Mouse (Mus musculus): Measurements from ENCODE around the gene Tshz2. TPM values are rescaled to one million over a fixed set of nuclear protein-coding genes. Genes with fewer than 3 reads are reported as not detected.
"Not testable (repeated sequence)": the region's sequence is repeated elsewhere in the genome, so short reads cannot be mapped to it uniquely, and the experiment has no call there.

Gene Tshz2
- polyA plus RNA-seq, 1 experiment from 2014 or later = 0.70 TPM

DNA sequence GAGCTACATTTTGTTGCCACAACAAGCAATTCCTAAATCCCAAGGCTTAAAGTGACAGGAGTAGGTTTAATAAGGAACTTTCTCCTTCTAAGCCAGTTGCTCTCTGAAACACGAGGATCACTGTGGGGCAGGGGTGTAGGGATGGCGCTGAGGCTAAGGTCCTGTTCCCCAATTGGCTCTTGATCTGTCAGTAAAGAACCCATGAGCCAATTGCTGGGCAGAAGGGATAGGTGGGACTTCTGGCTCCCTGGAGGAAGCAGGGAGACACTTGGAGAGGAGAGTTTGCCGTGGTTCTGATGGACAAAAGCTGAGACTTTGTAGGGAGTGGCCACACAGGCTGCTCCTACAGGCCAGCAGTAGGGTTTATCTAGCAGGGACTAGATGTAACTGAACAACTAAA lies 128.9 kb downstream of the Tshz2 start:
- no peaks in the 10 kb centered on the region for H3K9me3 ChIP-seq (replicated peaks)
- H3K36me3 ChIP-seq (replicated peaks) = no peaks in the 10 kb centered on the region
- H3K4me3 ChIP-seq (replicated peaks) = no peak overlapping the region
- 0 out of 2 replicates have a peak, but pooled peaks cover 4% of the 10 kb centered on the region for H3K4me1 ChIP-seq (replicated peaks)
- 43% methylated on average over 3 of the region's 3 CpGs for WGBS (ENCODE audit: insufficient replicate concordance)
- H3K27me3 ChIP-seq = no peaks in the 10 kb centered on the region
- no peak overlapping the region for H3K27ac ChIP-seq (replicated peaks)
- no peak overlapping the region for H3K9ac ChIP-seq
- ATAC-seq (ENCODE audit: insufficient read depth) = no peak
- no peak overlapping the region for H3K4me2 ChIP-seq

DNA sequence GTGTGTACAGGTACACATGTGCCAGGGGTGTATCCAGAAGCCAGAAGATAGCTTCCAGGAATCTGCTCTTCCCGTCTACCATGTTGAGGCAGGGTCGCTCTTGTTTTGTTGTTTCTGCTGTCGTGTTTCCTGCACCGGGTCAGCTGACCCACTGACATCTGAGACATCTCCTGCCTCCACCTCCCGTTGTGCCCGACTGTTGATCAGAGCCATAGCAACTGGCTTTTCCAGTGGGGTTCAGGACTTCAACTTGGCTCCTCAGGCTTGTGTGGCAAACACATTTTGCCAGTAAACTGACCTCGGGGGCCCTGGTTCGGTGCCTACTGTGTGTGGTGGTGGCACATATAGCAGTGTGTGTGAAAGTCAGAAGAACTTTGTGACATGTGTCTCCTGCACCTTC lies 129.5 kb downstream of the Tshz2 start:
- Histone ChIP-seq H3K27me3 (no peaks in the 10 kb centered on the region), H3K4me1 (replicated peaks) (0 out of 2 replicates have a peak, but pooled peaks cover 9% of the 10 kb centered on the region), H3K27ac (replicated peaks) (no peak overlapping the region), H3K9me3 (replicated peaks) (no peaks in the 10 kb centered on the region), H3K4me3 (replicated peaks) (no peak overlapping the region), H3K9ac (no peak overlapping the region), H3K4me2 (no peak overlapping the region), H3K36me3 (replicated peaks) (no peaks in the 10 kb centered on the region)
- ATAC-seq (ENCODE audit: insufficient read depth) = no peak
- 75% methylated on average over 8 of the region's 8 CpGs for WGBS (ENCODE audit: insufficient replicate concordance)

DNA sequence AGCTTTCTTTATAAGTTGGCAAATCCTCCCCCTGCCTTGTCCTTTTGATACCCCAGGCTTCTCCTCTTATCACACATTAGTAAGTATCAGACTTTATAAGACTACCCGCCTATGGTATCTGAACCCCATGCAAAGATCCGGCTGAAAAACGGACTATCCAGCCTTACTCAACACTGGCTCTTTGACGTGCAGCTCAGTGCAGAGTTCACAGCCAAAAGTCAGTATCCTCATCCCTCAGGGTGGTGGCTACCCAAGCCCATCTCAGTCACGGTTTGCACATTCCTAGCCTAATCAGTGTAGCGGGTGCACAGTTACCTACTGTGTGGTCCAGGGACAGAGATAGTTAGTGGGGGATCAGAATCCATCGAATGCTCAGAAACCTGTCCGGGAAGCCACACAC lies 130.9 kb downstream of the Tshz2 start:
- no peak overlapping the region for H3K9ac ChIP-seq
- no peak for ATAC-seq (ENCODE audit: insufficient read depth)
- WGBS (ENCODE audit: insufficient replicate concordance) = 60% methylated on average over 8 of the region's 8 CpGs
- H3K4me1 ChIP-seq (replicated peaks) = 0 out of 2 replicates have a peak, but pooled peaks cover 9% of the 10 kb centered on the region
- H3K4me3 ChIP-seq (replicated peaks) = no peak overlapping the region
- H3K9me3 ChIP-seq (replicated peaks) = no peaks in the 10 kb centered on the region
- H3K27ac ChIP-seq (replicated peaks) = no peak overlapping the region
- no peaks in the 10 kb centered on the region for H3K36me3 ChIP-seq (replicated peaks)
- no peak overlapping the region for H3K4me2 ChIP-seq
- H3K27me3 ChIP-seq = no peaks in the 10 kb centered on the region

DNA sequence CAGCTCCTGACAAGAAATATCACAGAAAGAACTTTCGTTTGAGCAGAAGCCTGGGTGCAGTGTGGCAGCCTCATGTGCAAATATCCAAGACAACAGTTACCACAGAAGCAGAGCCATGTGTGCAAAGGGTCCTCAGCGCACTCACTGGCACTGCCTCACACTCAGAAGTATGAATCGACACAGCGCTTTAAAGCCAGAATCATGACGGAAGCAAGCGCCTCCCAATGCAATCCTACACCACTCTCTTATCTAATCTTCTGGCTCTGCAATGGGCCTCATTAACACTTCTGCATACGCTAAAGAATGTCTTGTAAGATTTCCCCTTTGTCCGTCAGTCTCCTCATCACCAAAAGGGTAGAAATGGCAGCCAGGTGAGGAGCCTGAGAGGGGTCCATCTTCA lies 133.4 kb downstream of the Tshz2 start:
- no peaks in the 10 kb centered on the region for H3K27me3 ChIP-seq
- H3K9me3 ChIP-seq (replicated peaks) = no peaks in the 10 kb centered on the region
- 41% methylated on average over 8 of the region's 8 CpGs for WGBS (ENCODE audit: insufficient replicate concordance)
- H3K4me3 ChIP-seq (replicated peaks) = no peak overlapping the region
- no peak for ATAC-seq (ENCODE audit: insufficient read depth)
- no peak overlapping the region for H3K9ac ChIP-seq
- H3K4me1 ChIP-seq (replicated peaks) = 0 out of 2 replicates have a peak, but pooled peaks cover 9% of the 10 kb centered on the region
- no peaks in the 10 kb centered on the region for H3K36me3 ChIP-seq (replicated peaks)
- no peak overlapping the region for H3K27ac ChIP-seq (replicated peaks)
- no peak overlapping the region for H3K4me2 ChIP-seq

DNA sequence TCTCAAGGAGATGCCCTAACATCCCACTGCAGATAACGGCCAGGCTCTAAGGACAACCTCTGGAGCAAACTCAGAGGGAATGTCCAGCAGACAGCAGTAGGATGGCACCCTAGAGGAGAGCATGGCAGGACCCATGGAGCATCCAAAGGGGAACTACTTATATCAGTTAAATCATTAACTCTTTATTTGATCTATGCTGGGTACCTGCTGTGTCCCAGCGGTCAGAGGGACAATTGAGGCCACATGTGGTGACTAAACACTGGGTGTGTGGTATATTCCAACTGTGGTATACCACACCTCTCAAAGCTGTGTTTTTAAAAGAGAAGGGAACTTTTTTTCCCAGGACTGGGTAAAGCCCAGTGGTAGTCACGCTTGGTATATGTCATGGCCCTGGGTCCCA lies 134.5 kb downstream of the Tshz2 start:
- H3K27ac ChIP-seq (replicated peaks) = no peak overlapping the region
- H3K4me1 ChIP-seq (replicated peaks) = 0 out of 2 replicates have a peak, but pooled peaks cover 9% of the 10 kb centered on the region
- H3K9me3 ChIP-seq (replicated peaks) = no peaks in the 10 kb centered on the region
- 51% methylated on average over 3 of the region's 3 CpGs for WGBS (ENCODE audit: insufficient replicate concordance)
- no peak overlapping the region for H3K4me3 ChIP-seq (replicated peaks)
- no peaks in the 10 kb centered on the region for H3K36me3 ChIP-seq (replicated peaks)
- H3K27me3 ChIP-seq = no peaks in the 10 kb centered on the region
- H3K9ac ChIP-seq = no peak overlapping the region
- H3K4me2 ChIP-seq = no peak overlapping the region
- ATAC-seq (ENCODE audit: insufficient read depth) = 0 out of 2 replicates have a peak, but pooled peaks have one; percentile 41

DNA sequence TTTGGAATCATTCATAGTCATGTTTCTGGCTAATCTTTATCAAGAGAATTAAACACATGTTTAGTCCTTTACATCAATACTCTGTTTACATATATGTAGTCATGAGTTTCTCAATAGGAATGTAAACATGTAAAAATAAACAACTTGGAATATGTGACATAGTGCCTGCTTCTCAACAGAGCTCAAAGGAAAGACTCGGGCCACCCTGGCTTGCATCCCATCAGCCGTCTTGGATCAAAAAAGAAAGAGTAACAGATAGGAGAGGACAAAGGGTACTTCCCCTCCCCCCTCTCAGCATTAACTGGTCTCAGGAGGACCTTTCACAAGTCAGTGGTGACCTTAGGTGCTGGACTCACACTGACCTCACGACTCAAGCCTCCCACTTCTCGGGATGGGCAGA lies 142.3 kb downstream of the Tshz2 start:
- H3K4me2 ChIP-seq = no peak overlapping the region
- H3K36me3 ChIP-seq (replicated peaks) = no peaks in the 10 kb centered on the region
- H3K9ac ChIP-seq = no peak overlapping the region
- no peak overlapping the region for H3K4me3 ChIP-seq (replicated peaks)
- no peak for ATAC-seq (ENCODE audit: insufficient read depth)
- no peak overlapping the region for H3K27ac ChIP-seq (replicated peaks)
- no peaks in the 10 kb centered on the region for H3K27me3 ChIP-seq
- 55% methylated on average over 4 of the region's 4 CpGs for WGBS (ENCODE audit: insufficient replicate concordance)
- H3K4me1 ChIP-seq (replicated peaks) = peaks cover 5% of the 10 kb centered on the region
- H3K9me3 ChIP-seq (replicated peaks) = no peaks in the 10 kb centered on the region

DNA sequence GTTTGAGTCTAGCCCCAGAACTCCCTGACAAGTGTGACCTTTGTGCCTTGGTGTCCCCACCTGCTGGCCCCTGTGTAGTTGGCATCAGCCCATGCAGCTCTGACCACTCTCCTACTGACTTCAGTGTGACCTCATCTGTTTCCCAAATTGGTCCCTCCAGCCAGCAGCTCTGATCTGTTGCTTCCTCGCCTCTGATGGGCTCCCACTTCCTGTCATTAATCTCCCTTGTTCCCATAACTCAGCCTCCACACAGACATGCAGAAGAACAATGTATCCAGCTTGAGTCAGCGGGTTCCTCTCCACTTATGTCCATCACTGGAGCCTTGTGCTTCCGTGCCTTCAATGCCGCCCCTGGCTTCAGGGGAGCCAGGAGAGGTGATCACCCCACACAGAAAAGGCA lies 144.4 kb downstream of the Tshz2 start:
- WGBS (ENCODE audit: insufficient replicate concordance) = 43% methylated on average over 4 of the region's 4 CpGs
- Histone ChIP-seq H3K9me3 (replicated peaks) (no peaks in the 10 kb centered on the region), H3K4me2 (no peak overlapping the region), H3K27ac (replicated peaks) (no peak overlapping the region), H3K36me3 (replicated peaks) (no peaks in the 10 kb centered on the region), H3K4me1 (replicated peaks) (peaks cover 5% of the 10 kb centered on the region), H3K4me3 (replicated peaks) (no peak overlapping the region), H3K27me3 (no peaks in the 10 kb centered on the region), H3K9ac (no peak overlapping the region)
- no peak for ATAC-seq (ENCODE audit: insufficient read depth)

DNA sequence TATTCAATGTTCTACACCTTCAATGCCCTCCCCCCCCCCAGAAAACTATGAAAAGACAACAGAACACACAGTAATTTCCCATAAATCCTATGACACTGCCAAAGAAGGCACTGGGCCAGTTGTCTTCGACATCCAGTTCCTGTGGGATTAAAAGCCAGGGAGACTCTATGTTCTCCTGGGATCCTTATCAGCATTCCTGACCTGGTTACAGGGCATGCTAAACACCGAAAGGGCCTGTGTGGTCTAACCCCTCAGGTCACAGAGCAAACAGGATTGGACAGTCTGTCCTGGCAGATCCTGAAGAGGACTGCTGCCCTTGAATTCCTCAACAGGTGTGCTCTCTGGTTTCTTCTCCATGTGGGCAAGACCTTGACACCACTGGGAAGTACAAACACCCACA lies 145.0 kb downstream of the Tshz2 start:
- ATAC-seq (ENCODE audit: insufficient read depth) = no peak
- no peaks in the 10 kb centered on the region for H3K36me3 ChIP-seq (replicated peaks)
- 27% methylated on average over 2 of the region's 2 CpGs for WGBS (ENCODE audit: insufficient replicate concordance)
- H3K9ac ChIP-seq = no peak overlapping the region
- no peaks in the 10 kb centered on the region for H3K9me3 ChIP-seq (replicated peaks)
- H3K27me3 ChIP-seq = no peaks in the 10 kb centered on the region
- no peak overlapping the region for H3K4me2 ChIP-seq
- no peak overlapping the region for H3K27ac ChIP-seq (replicated peaks)
- no peak overlapping the region for H3K4me3 ChIP-seq (replicated peaks)
- H3K4me1 ChIP-seq (replicated peaks) = peaks cover 5% of the 10 kb centered on the region

DNA sequence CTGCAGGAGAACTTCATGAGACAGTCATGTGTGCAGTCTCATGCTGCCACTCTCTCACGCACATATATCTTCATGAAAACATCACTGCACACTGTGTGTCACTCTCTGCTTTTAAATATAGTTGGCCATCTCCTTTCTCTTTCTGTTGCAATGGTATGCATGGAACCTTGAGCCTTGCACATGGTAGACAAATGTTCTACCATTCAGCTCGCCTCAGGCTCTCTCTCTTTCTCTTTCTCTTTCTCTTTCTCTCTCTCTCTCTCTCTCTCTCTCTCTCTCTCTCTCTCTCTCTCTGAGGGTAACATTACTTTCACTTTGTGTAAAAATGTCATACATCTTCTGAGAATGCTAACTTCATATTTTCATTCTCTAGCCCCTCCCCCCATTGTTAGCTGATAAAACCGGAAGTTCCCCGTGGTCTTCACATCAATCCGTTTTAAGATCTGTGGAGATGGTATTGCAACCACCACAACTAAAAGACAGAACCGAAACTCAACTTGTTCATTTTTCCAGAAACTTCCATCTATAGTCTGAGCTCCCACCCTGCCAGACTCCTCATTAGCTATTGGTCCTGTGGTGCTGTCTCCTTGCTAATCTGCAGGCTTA lies 146.0 kb downstream of the Tshz2 start:
- Histone ChIP-seq H3K27ac (replicated peaks) (no peak overlapping the region), H3K9ac (no peak overlapping the region), H3K4me3 (replicated peaks) (no peak overlapping the region), H3K4me2 (no peak overlapping the region), H3K36me3 (replicated peaks) (no peaks in the 10 kb centered on the region), H3K4me1 (replicated peaks) (peaks cover 5% of the 10 kb centered on the region), H3K27me3 (no peaks in the 10 kb centered on the region), H3K9me3 (replicated peaks) (no peaks in the 10 kb centered on the region)
- WGBS (ENCODE audit: insufficient replicate concordance) = 32% methylated on average over 6 of the region's 6 CpGs
- no peak for ATAC-seq (ENCODE audit: insufficient read depth)

DNA sequence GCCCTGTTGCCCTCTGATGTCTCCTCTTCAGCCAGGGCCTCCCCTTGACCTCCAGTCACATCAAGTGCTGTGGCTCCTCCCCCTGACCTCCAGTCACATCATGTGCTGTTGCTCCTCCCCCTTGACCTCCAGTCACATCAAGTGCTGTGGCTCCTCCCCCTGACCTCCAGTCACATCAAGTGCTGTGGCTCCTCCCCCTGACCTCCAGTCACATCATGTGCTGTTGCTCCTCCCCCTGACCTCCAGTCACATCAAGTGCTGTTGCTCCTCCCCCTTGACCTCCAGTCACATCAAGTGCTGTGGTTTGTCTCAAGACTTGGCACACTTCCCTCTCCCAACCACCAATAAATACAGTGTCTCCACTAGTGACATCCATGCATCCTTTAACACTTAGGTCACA lies 148.9 kb downstream of the Tshz2 start:
- ATAC-seq (ENCODE audit: insufficient read depth); H3K4me2 ChIP-seq; H3K4me3 ChIP-seq (replicated peaks): not testable (repeated sequence)

DNA sequence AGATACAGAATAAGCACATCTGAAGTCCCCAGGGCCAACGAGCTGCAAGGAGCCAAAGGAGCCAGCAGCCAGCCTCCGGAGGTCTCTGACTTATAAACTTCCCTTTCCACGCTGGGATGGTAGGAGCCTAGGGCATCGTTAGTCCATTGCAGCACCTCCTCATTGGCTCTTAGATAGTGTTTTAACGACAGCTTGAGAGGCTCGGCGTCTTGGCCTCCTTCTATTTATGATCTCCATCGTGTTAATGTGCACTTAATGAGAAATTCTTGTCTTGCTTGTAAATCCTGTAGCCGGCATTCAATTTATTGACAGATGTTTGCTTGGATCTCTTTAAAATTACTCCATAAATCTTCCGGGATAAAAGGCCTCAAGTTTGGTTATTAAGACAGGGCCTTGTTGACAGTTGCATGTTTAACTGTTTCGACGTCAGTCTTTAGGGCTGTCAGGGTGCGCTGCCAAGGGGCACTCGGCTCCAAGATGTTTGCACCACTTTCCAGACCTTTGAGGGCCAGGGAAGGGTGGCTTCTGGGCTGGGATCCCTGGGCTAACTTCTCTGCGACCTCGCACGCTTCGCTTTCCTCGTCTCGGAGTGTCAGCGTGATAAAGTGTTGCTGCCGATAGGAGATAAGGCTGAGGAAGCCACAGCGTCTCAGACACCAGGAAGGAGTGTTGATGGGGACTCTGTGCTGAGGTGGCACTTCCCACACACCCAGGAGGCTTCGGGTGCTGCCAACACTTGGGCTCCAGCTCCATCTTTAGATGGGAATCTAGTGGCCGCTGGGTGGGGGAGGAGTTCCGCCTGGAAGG lies 150.3 kb downstream of the Tshz2 start:
- 20% methylated on average over 26 of the region's 26 CpGs for WGBS (ENCODE audit: insufficient replicate concordance)
- Histone ChIP-seq H3K4me1 (replicated peaks) (no peaks in the 10 kb centered on the region; the same call in none of the 2 replicates), H3K9ac (no peak overlapping the region), H3K4me2 (no peak overlapping the region), H3K36me3 (replicated peaks) (no peaks in the 10 kb centered on the region), H3K4me3 (replicated peaks) (no peak overlapping the region), H3K27ac (replicated peaks) (no peak overlapping the region), H3K9me3 (replicated peaks) (no peaks in the 10 kb centered on the region), H3K27me3 (no peaks in the 10 kb centered on the region)
- peak; percentile 71 for ATAC-seq (ENCODE audit: insufficient read depth)

More for the DNA sequence above, 148.9 kb downstream of the Tshz2 start:
- not testable (repeated sequence) for H3K9me3 ChIP-seq (replicated peaks); H3K36me3 ChIP-seq (replicated peaks); H3K4me1 ChIP-seq (replicated peaks); H3K9ac ChIP-seq; H3K27me3 ChIP-seq; H3K27ac ChIP-seq (replicated peaks)
